Mouse (Mus musculus) sigmoid colon, adult 10 weeks (tissue): Measurements from ENCODE around the gene Trim17. TPM values are rescaled to one million over a fixed set of nuclear protein-coding genes. Genes with fewer than 3 reads are reported as not detected.

Experiments
- polyA plus RNA-seq: library from polyadenylated mRNA; stranded (reverse); fragments of 350-450 nt; fragmentation: Illumina TruSeq; extraction: RNeasy Lipid Tissue Mini Kit (QIAGEN cat#74804); gene quantifications from one replicate; pipeline ENCODE4 v1.2.3, GENCODE M21; 2014; ENCODE audit warnings: low read depth, low replicate concordance

Gene Trim17
- 0.41 TPM for polyA plus RNA-seq

GRCm38 (mm10) chr11:58954420-58955142 is at the start of gene Trim17, which contains the start of gene Hist3h2a:
TSS of gene Trim17 (plus strand) at chr11:58954685.
TSS of gene Hist3h2a (plus strand) at chr11:58954685.

DNA sequence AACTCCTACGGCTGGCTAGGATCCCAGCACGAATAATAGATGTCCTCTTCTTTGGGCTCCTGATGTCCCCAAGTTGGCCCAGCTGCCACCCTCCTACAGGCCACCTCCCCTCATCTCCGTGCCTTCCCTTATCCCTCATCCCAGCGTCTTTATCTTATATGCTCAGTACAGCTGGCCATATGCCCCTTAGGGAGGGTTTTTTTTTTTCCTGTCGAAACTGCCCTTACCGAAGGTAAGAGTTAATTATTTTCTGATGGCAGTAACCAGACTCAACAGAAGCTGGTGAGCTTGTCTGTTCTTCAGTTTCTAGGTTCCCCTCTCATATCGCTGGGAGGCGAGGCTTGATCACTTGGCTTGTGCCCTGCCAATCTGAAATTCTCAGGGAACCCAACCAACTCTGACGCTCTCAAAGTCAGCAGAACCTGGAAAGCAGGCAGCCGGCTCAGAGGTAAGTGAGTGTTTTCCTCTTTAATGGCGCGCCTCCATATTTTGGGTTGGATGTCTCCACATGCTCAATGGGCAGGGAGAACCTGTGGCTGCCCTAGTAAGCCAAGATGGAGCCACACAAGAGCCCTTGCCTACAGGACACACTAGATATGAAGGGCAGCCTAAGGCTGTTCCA is 36.6 kb upstream of the Trim17 start, which contains the start of gene Btnl10:
Gene Btnl10, plus strand, starts transcription at position 164 of the 622 bp plus-strand sequence.

DNA sequence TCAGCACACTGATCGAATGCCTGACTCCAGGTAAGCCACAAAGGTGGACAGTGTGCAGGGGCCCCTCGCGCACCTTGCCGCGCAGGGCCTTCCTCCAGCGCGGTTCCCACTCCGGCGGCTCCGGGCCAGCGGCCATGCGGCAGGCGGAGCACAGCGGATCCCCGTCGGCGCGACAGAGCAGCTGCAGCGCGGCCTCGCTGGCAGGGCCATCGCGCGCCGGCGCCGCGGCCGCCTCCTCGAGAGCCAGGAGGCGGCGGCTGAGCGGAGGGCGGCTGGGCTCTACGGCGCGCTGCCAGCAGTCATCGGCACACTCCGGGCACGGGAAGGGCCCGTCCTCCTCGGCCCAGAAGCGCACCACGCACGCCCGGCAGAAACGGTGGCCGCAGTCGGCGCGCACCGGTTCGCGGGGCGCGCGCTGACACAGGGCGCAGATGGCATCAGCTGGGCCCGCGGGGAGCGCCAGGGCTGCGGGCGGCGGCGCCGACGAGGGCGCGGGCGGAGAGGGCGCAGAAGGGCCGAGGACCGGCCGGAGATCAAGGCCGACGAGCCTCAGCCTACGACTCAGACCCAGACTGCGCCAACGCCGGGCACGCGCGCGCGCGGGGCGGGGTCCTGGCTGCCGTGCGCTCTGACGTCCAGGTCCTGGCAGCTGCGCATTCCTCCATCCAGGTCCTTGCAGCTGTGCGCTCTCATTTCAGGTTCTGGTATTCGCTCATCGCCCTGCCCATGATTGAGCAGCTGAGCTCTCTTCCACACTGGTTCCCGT is 16.0 kb upstream of the Trim17 start, which contains the start of gene Rnf187:
Gene Rnf187, minus strand, starts transcription at position 595 of the 766 bp plus-strand sequence.

DNA sequence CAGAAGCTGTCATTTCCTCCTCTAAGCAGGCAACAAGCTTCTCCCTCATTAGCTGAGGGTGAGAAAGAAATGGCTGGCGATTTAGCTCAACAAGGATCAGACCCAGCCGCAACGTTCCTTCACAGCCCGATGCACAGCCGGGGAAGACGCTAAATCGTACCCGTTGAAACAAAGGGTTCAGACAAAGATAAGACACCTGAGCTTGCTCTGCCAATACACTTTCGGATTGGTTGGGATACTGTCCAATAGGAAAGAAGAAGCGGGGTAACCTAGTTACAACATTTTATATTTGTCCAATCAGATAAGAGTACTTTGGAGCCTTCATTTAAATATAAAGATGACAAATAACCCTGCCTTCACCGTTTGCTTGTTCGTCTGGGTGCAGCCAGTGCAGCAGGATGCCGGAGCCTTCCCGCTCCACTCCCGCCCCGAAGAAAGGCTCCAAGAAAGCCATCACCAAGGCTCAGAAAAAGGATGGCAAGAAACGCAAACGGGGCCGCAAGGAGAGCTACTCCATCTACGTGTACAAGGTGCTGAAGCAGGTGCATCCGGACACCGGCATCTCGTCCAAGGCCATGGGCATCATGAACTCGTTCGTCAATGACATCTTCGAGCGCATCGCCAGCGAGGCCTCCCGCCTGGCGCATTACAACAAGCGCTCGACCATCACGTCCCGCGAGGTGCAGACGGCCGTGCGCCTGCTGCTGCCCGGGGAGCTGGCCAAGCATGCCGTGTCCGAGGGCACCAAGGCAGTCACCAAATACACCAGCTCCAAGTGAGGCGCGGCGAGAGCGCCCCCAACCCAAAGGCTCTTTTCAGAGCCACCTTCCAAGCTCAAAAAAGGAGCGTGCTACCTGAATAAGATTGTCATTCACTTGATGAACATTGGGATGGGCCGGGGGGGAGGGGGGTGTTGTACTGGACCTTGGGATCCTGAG is 5.7 kb upstream of the Trim17 start, which contains the start of gene Hist3h2ba:
Gene Hist3h2ba, plus strand, starts transcription at position 379 of the 938 bp plus-strand sequence.

GRCm38 (mm10) chr11:58978027-58978705 is 23.7 kb downstream of the Trim17 start, which contains the start of gene Trim11:
TSS of gene Trim11 (plus strand) at chr11:58978093.

Other genes starting within 250 kb of the Trim17 start
- gene Olfr318, start 230.7 kb upstream of the Trim17 start, polyA plus RNA-seq, result not detected
- not detected for gene Olfr317, start 215.5 kb upstream of the Trim17 start, polyA plus RNA-seq
- not detected for gene Olfr316, start 202.0 kb upstream of the Trim17 start, polyA plus RNA-seq
- not detected for gene Olfr315, start 181.5 kb upstream of the Trim17 start, polyA plus RNA-seq
- gene Olfr314, start 171.7 kb upstream of the Trim17 start, polyA plus RNA-seq, result not detected
- not detected for gene Fam183b, start 152.7 kb upstream of the Trim17 start, polyA plus RNA-seq
- not detected for gene Olfr313, start 139.7 kb upstream of the Trim17 start, polyA plus RNA-seq
- not detected for gene Olfr312, start 125.4 kb upstream of the Trim17 start, polyA plus RNA-seq
- gene Olfr311, start 115.4 kb upstream of the Trim17 start, polyA plus RNA-seq, result not detected
- gene Gm12258, start 107.5 kb upstream of the Trim17 start, polyA plus RNA-seq, result 12.9 TPM
- gene 2810021J22Rik, start 87.5 kb upstream of the Trim17 start, polyA plus RNA-seq, result 8.3 TPM
- gene Zfp39, start 50.5 kb upstream of the Trim17 start, polyA plus RNA-seq, result 3.9 TPM
- gene Btnl10, start 36.8 kb upstream of the Trim17 start, polyA plus RNA-seq, result not detected
- 6.2 TPM for gene Rnf187, start 15.8 kb upstream of the Trim17 start, polyA plus RNA-seq
- gene Hist3h2ba, start 5.8 kb upstream of the Trim17 start, polyA plus RNA-seq, result not detected
- 18.4 TPM for gene Hist3h2a, start within 50 bp of the Trim17 start, polyA plus RNA-seq
- gene Trim11, start 23.4 kb downstream of the Trim17 start, polyA plus RNA-seq, result 2.8 TPM
- gene Obscn, start 181.7 kb downstream of the Trim17 start, polyA plus RNA-seq, result not detected
- gene Iba57, start 209.1 kb downstream of the Trim17 start, polyA plus RNA-seq, result 0.76 TPM
- gene Gjc2, start 228.5 kb downstream of the Trim17 start, polyA plus RNA-seq, result not detected
- gene Guk1, start 237.5 kb downstream of the Trim17 start, polyA plus RNA-seq, result 5.0 TPM
- gene Mrpl55, start 247.8 kb downstream of the Trim17 start, polyA plus RNA-seq, result 11.4 TPM